Mouse (Mus musculus): Measurements from ENCODE around the gene Pomt1. TPM values are rescaled to one million over a fixed set of nuclear protein-coding genes. Genes with fewer than 3 reads are reported as not detected.

Gene Pomt1
- polyA plus RNA-seq (2014; fragmentation: Nextera tagmentation; extraction: Ambion mirVana) = 28.2 TPM in 2 replicates

GRCm38 (mm10) chr2:32235886-32236759 lies at the start of gene Pomt1:
Gene Pomt1, plus strand, starts transcription at chr2:32236590.
- Histone ChIP-seq H3K9me3 (ENCODE audit: control insufficient read depth, low read depth, low read length) (no peaks in the 10 kb centered on the region), H3K9ac (replicated peaks; ENCODE audit: low read depth, low read length) (peak within 1 kb of the TSS; percentile 61), H3K27me3 (ENCODE audit: control insufficient read depth, insufficient read depth, low read length) (no peaks in the 10 kb centered on the region), H3K4me1 (ENCODE audit: control insufficient read depth, insufficient read depth, low read length) (peaks cover 10% of the 10 kb centered on the region; the same call in 1 of the 2 replicates), H3K4me3 (ENCODE audit: low read depth, low read length) (peak within 1 kb of the TSS; percentile 61), H3K4me2 (replicated peaks; ENCODE audit: low read depth, low read length) (peak within 1 kb of the TSS; percentile 76), H3K27ac (ENCODE audit: low read length) (peak within 1 kb of the TSS; percentile 92), H3K36me3 (ENCODE audit: control insufficient read depth, insufficient read depth, low read length) (peaks cover 34% of the 10 kb centered on the region)
- under 1% methylated on average over 54 of the region's 54 CpGs for WGBS
- peak; percentile 85 for ATAC-seq (ENCODE audit: insufficient number of reproducible peaks, insufficient read depth, low FRiP score, low read depth)

DNA sequence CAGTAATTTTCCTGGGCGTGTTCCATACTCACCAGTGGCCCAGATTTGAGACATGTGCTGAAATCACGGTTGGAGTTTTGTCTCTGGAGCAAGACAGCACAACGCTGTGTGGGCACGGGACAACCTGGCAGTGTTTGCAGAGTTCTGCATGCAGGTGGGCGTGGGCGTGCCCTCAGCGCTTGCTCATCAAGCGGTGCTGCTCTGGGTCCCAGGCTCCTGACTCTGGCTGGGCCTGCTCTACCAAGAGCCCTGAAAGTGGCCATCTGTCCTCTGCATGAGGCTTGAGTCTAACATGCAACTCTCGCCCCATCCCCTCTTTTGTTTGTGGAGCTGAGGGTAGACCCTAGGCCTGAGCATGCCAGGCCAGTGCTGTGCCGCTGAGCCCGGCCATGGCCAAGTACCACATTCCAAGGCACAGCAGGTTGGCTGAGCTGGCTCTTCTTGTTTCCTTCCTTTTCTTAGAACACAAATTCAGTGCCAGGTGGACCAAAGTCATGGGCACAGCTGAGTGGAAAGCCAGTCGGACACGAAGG lies 49.3 kb upstream of the Pomt1 start:
- no peak overlapping the region for H3K4me3 ChIP-seq (ENCODE audit: low read depth, low read length)
- H3K4me2 ChIP-seq (replicated peaks; ENCODE audit: low read depth, low read length) = no peak overlapping the region
- H3K27ac ChIP-seq (ENCODE audit: low read length) = no peak overlapping the region
- peaks cover 65% of the 10 kb centered on the region for H3K36me3 ChIP-seq (ENCODE audit: control insufficient read depth, insufficient read depth, low read length)
- no peak for ATAC-seq (ENCODE audit: insufficient number of reproducible peaks, insufficient read depth, low FRiP score, low read depth)
- H3K4me1 ChIP-seq (ENCODE audit: control insufficient read depth, insufficient read depth, low read length) = peaks cover 6% of the 10 kb centered on the region; the same call in 1 of the 2 replicates
- no peak overlapping the region for H3K9ac ChIP-seq (replicated peaks; ENCODE audit: low read depth, low read length)
- WGBS = 88% methylated on average over 13 of the region's 13 CpGs
- no peaks in the 10 kb centered on the region for H3K9me3 ChIP-seq (ENCODE audit: control insufficient read depth, low read depth, low read length)
- H3K27me3 ChIP-seq (ENCODE audit: control insufficient read depth, insufficient read depth, low read length) = no peaks in the 10 kb centered on the region

- H3K27ac ChIP-seq (ENCODE audit: low read length) = no peak overlapping the region
- H3K4me1 ChIP-seq (ENCODE audit: control insufficient read depth, insufficient read depth, low read length) = peaks cover 2% of the 10 kb centered on the region; the same call in 1 of the 2 replicates
- WGBS = 91% methylated on average over 7 of the region's 7 CpGs
- no peak for ATAC-seq (ENCODE audit: insufficient number of reproducible peaks, insufficient read depth, low FRiP score, low read depth)
- no peak overlapping the region for H3K4me2 ChIP-seq (replicated peaks; ENCODE audit: low read depth, low read length)
- H3K36me3 ChIP-seq (ENCODE audit: control insufficient read depth, insufficient read depth, low read length) = peaks cover 69% of the 10 kb centered on the region
- H3K4me3 ChIP-seq (ENCODE audit: low read depth, low read length) = no peak overlapping the region
- no peak overlapping the region for H3K9ac ChIP-seq (replicated peaks; ENCODE audit: low read depth, low read length)
- no peaks in the 10 kb centered on the region for H3K27me3 ChIP-seq (ENCODE audit: control insufficient read depth, insufficient read depth, low read length)
- no peaks in the 10 kb centered on the region for H3K9me3 ChIP-seq (ENCODE audit: control insufficient read depth, low read depth, low read length)
Observed at GRCm38 (mm10) chr2:32187649-32188048, 48.7 kb upstream of the Pomt1 start.

- Histone ChIP-seq H3K27ac (ENCODE audit: low read length) (no peak overlapping the region), H3K4me2 (replicated peaks; ENCODE audit: low read depth, low read length) (no peak overlapping the region), H3K27me3 (ENCODE audit: control insufficient read depth, insufficient read depth, low read length) (no peaks in the 10 kb centered on the region), H3K4me1 (ENCODE audit: control insufficient read depth, insufficient read depth, low read length) (no peaks in the 10 kb centered on the region), H3K36me3 (ENCODE audit: control insufficient read depth, insufficient read depth, low read length) (peaks cover 70% of the 10 kb centered on the region), H3K9ac (replicated peaks; ENCODE audit: low read depth, low read length) (no peak overlapping the region), H3K4me3 (ENCODE audit: low read depth, low read length) (no peak overlapping the region), H3K9me3 (ENCODE audit: control insufficient read depth, low read depth, low read length) (no peaks in the 10 kb centered on the region)
- WGBS = 84% methylated on average over 5 of the region's 5 CpGs
- ATAC-seq (ENCODE audit: insufficient number of reproducible peaks, insufficient read depth, low FRiP score, low read depth) = no peak
Observed at GRCm38 (mm10) chr2:32189060-32189681, 47.2 kb upstream of the Pomt1 start.

GRCm38 (mm10) chr2:32190620-32191019 lies 45.8 kb upstream of the Pomt1 start:
- ATAC-seq (ENCODE audit: insufficient number of reproducible peaks, insufficient read depth, low FRiP score, low read depth) = no peak
- H3K36me3 ChIP-seq (ENCODE audit: control insufficient read depth, insufficient read depth, low read length) = peaks cover 79% of the 10 kb centered on the region
- no peaks in the 10 kb centered on the region for H3K9me3 ChIP-seq (ENCODE audit: control insufficient read depth, low read depth, low read length)
- no peak overlapping the region for H3K9ac ChIP-seq (replicated peaks; ENCODE audit: low read depth, low read length)
- H3K27ac ChIP-seq (ENCODE audit: low read length) = no peak overlapping the region
- no peaks in the 10 kb centered on the region for H3K27me3 ChIP-seq (ENCODE audit: control insufficient read depth, insufficient read depth, low read length)
- H3K4me3 ChIP-seq (ENCODE audit: low read depth, low read length) = no peak overlapping the region
- WGBS = 64% methylated on average over 1 of the region's 1 CpGs
- H3K4me1 ChIP-seq (ENCODE audit: control insufficient read depth, insufficient read depth, low read length) = no peaks in the 10 kb centered on the region
- H3K4me2 ChIP-seq (replicated peaks; ENCODE audit: low read depth, low read length) = no peak overlapping the region

- no peak overlapping the region for H3K27ac ChIP-seq (ENCODE audit: low read length)
Observed at GRCm38 (mm10) chr2:32191872-32192507, 44.4 kb upstream of the Pomt1 start.

DNA sequence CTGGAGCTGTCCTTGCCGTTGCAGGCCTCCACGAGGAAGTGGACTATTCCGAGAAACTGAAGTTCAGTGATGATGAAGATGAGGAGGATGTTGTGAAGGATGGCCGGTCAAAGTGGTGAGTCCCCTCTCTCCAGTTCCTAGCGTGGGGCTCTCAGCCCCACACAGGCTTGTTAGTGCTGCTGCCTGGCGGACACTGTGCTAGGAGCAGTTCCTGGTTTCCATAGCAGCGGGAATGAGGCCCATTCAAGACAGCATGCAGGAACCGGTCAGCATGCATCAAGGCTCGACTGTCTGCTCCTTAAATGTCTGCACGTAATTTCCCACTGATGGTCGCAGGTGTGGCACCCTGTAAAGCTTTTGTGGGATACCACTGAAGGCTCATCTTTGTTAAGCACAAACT lies 37.4 kb upstream of the Pomt1 start:
- no peak for ATAC-seq (ENCODE audit: insufficient number of reproducible peaks, insufficient read depth, low FRiP score, low read depth)
- Histone ChIP-seq H3K9me3 (ENCODE audit: control insufficient read depth, low read depth, low read length) (no peaks in the 10 kb centered on the region), H3K9ac (replicated peaks; ENCODE audit: low read depth, low read length) (no peak overlapping the region), H3K36me3 (ENCODE audit: control insufficient read depth, insufficient read depth, low read length) (peaks cover 93% of the 10 kb centered on the region), H3K4me2 (replicated peaks; ENCODE audit: low read depth, low read length) (no peak overlapping the region), H3K27me3 (ENCODE audit: control insufficient read depth, insufficient read depth, low read length) (no peaks in the 10 kb centered on the region), H3K27ac (ENCODE audit: low read length) (no peak overlapping the region), H3K4me1 (ENCODE audit: control insufficient read depth, insufficient read depth, low read length) (no peaks in the 10 kb centered on the region), H3K4me3 (ENCODE audit: low read depth, low read length) (no peak overlapping the region)
- WGBS = 83% methylated on average over 11 of the region's 11 CpGs

More at GRCm38 (mm10) chr2:32191872-32192507, 44.4 kb upstream of the Pomt1 start:
- Histone ChIP-seq H3K36me3 (ENCODE audit: control insufficient read depth, insufficient read depth, low read length) (peaks cover 80% of the 10 kb centered on the region), H3K4me2 (replicated peaks; ENCODE audit: low read depth, low read length) (no peak overlapping the region), H3K9me3 (ENCODE audit: control insufficient read depth, low read depth, low read length) (no peaks in the 10 kb centered on the region), H3K4me1 (ENCODE audit: control insufficient read depth, insufficient read depth, low read length) (no peaks in the 10 kb centered on the region), H3K4me3 (ENCODE audit: low read depth, low read length) (no peak overlapping the region), H3K9ac (replicated peaks; ENCODE audit: low read depth, low read length) (no peak overlapping the region), H3K27me3 (ENCODE audit: control insufficient read depth, insufficient read depth, low read length) (no peaks in the 10 kb centered on the region)
- ATAC-seq (ENCODE audit: insufficient number of reproducible peaks, insufficient read depth, low FRiP score, low read depth) = no peak
- 85% methylated on average over 16 of the region's 18 CpGs for WGBS

GRCm38 (mm10) chr2:32200033-32200432 lies 36.4 kb upstream of the Pomt1 start:
- Histone ChIP-seq H3K27ac (ENCODE audit: low read length) (no peak overlapping the region), H3K9me3 (ENCODE audit: control insufficient read depth, low read depth, low read length) (no peaks in the 10 kb centered on the region), H3K4me1 (ENCODE audit: control insufficient read depth, insufficient read depth, low read length) (no peaks in the 10 kb centered on the region), H3K36me3 (ENCODE audit: control insufficient read depth, insufficient read depth, low read length) (peaks cover 91% of the 10 kb centered on the region), H3K4me3 (ENCODE audit: low read depth, low read length) (no peak overlapping the region), H3K4me2 (replicated peaks; ENCODE audit: low read depth, low read length) (no peak overlapping the region), H3K27me3 (ENCODE audit: control insufficient read depth, insufficient read depth, low read length) (no peaks in the 10 kb centered on the region), H3K9ac (replicated peaks; ENCODE audit: low read depth, low read length) (no peak overlapping the region)
- ATAC-seq (ENCODE audit: insufficient number of reproducible peaks, insufficient read depth, low FRiP score, low read depth) = no peak
- WGBS = 93% methylated on average over 4 of the region's 4 CpGs

All from stomach, embryonic 14.5 days (tissue).